Mouse (Mus musculus) kidney, embryonic 16.5 days (tissue): ENCODE measurements around the gene Syne1. TPM values are rescaled to one million over a fixed set of nuclear protein-coding genes. Genes with fewer than 3 reads are reported as not detected.
"Not testable (repeated sequence)": the region's sequence is repeated elsewhere in the genome, so short reads cannot be mapped to it uniquely, and the experiment has no call there.

Experiments
- ATAC-seq: fragments of 200-750 bp; cut with Nextera tagmentation; 2 replicates; pipeline ENCODE4 v1.8.0; 2017; ENCODE audit warnings: moderate TSS enrichment; ENCODE audit not compliant: low FRiP score, low TSS enrichment
- H3K27ac ChIP-seq: fragments of 300-500 bp; sonication (generic); 2 replicates; pipeline ENCODE4 v1.5.1; 2014; ENCODE audit warnings: low read length
- H3K27me3 ChIP-seq: fragments of 300-500 bp; sonication (generic); 2 replicates; pipeline ENCODE4 v1.6.1; 2014; ENCODE audit warnings: low read length, control low read depth, mixed read lengths; ENCODE audit not compliant: insufficient read depth
- H3K36me3 ChIP-seq: fragments of 300-500 bp; sonication (generic); 2 replicates; pipeline ENCODE4 v1.6.1; 2014; ENCODE audit warnings: low read length, control low read depth, mixed read lengths; ENCODE audit not compliant: insufficient read depth
- H3K4me1 ChIP-seq: fragments of 300-500 bp; sonication (generic); 2 replicates; pipeline ENCODE4 v1.6.1; 2014; ENCODE audit warnings: low read length, control low read depth, mixed read lengths; ENCODE audit not compliant: insufficient read depth
- H3K4me2 ChIP-seq: fragments of 300-500 bp; sonication (generic); replicated peaks from 2 replicates; pipeline ENCODE4 v1.6.1; 2014; ENCODE audit warnings: low read depth, low read length
- H3K4me3 ChIP-seq: fragments of 300-500 bp; sonication (generic); 2 replicates; pipeline ENCODE4 v1.5.1; 2014; ENCODE audit warnings: mild to moderate bottlenecking, low read length
- H3K9ac ChIP-seq: fragments of 300-500 bp; sonication (generic); replicated peaks from 2 replicates; pipeline ENCODE4 v1.6.1; 2014; ENCODE audit warnings: low read length
- H3K9me3 ChIP-seq: fragments of 300-500 bp; sonication (generic); 2 replicates; pipeline ENCODE4 v1.6.1; 2016; ENCODE audit warnings: low read length, control low read depth
- WGBS: fragments of 180-500 bp; shearing (Covaris S2); extraction: QIAGEN DNeasy Blood & Tissue Kit; methylation state at CpG from one replicate; pipeline ENCODE4 v1.1.7; 2014; 5-methylcytosine and 5-hydroxymethylcytosine counted together
- polyA plus RNA-seq: library from polyadenylated mRNA; unstranded; fragments of >200 nt; fragmentation: Nextera tagmentation; extraction: Ambion mirVana; gene quantifications from 2 replicates; pipeline ENCODE4 v1.2.1, GENCODE M21; 2015

The Syne1 gene
- polyA plus RNA-seq, 1 experiment from 2014 or later = 5.2 TPM

GRCm38 (mm10) chr10:5503909-5504308, 47.4 kb downstream of the Syne1 start:
- H3K4me2 ChIP-seq = no peak overlapping the region
- no peak overlapping the region for H3K9ac ChIP-seq
- no peaks in the 10 kb centered on the region for H3K27me3 ChIP-seq
- 70% methylated on average over 3 of the region's 3 CpGs for whole genome bisulfite sequencing
- no peak overlapping the region for H3K27ac ChIP-seq
- H3K4me3 ChIP-seq = no peak overlapping the region
- no peaks in the 10 kb centered on the region for H3K4me1 ChIP-seq
- no peaks in the 10 kb centered on the region for H3K36me3 ChIP-seq
- ATAC-seq = no peak
- no peaks in the 10 kb centered on the region for H3K9me3 ChIP-seq

- H3K27ac ChIP-seq, H3K4me3 ChIP-seq, H3K4me2 ChIP-seq, H3K4me1 ChIP-seq, H3K27me3 ChIP-seq, H3K9ac ChIP-seq, H3K9me3 ChIP-seq, ATAC-seq, H3K36me3 ChIP-seq: not testable (repeated sequence)
- 80% methylated on average over 6 of the region's 6 CpGs for WGBS
Observed at GRCm38 (mm10) chr10:5499684-5500369, 51.5 kb downstream of the Syne1 start.

- Histone ChIP-seq H3K4me2 (no peak overlapping the region), H3K9me3 (no peaks in the 10 kb centered on the region), H3K27ac (no peak overlapping the region), H3K36me3 (no peaks in the 10 kb centered on the region), H3K4me3 (no peak overlapping the region), H3K9ac (no peak overlapping the region), H3K27me3 (no peaks in the 10 kb centered on the region), H3K4me1 (no peaks in the 10 kb centered on the region)
- WGBS = 82% methylated on average over 2 of the region's 2 CpGs
- no peak for ATAC-seq
Observed at GRCm38 (mm10) chr10:5497859-5498258, 53.4 kb downstream of the Syne1 start.

- H3K9me3 ChIP-seq = no peaks in the 10 kb centered on the region
- no peak overlapping the region for H3K4me2 ChIP-seq
- ATAC-seq = no peak
- 86% methylated on average over 9 of the region's 9 CpGs for WGBS
- H3K27ac ChIP-seq = no peak overlapping the region
- H3K4me1 ChIP-seq = no peaks in the 10 kb centered on the region
- H3K4me3 ChIP-seq = no peak overlapping the region
- no peaks in the 10 kb centered on the region for H3K27me3 ChIP-seq
- H3K9ac ChIP-seq = no peak overlapping the region
- H3K36me3 ChIP-seq = no peaks in the 10 kb centered on the region
Observed at GRCm38 (mm10) chr10:5491050-5491449, 60.2 kb downstream of the Syne1 start.

GRCm38 (mm10) chr10:5490029-5490428, 61.3 kb downstream of the Syne1 start:
- ATAC-seq = no peak

GRCm38 (mm10) chr10:5488097-5488496, 63.2 kb downstream of the Syne1 start:
- H3K27ac ChIP-seq = no peak overlapping the region
- H3K36me3 ChIP-seq = no peaks in the 10 kb centered on the region
- no peaks in the 10 kb centered on the region for H3K9me3 ChIP-seq
- no peaks in the 10 kb centered on the region for H3K4me1 ChIP-seq
- H3K4me3 ChIP-seq = no peak overlapping the region
- H3K9ac ChIP-seq = no peak overlapping the region
- no peak overlapping the region for H3K4me2 ChIP-seq
- no peaks in the 10 kb centered on the region for H3K27me3 ChIP-seq
- no peak for ATAC-seq
- 42% methylated on average over 5 of the region's 5 CpGs for WGBS

More at GRCm38 (mm10) chr10:5490029-5490428, 61.3 kb downstream of the Syne1 start:
- WGBS = 60% methylated on average over 6 of the region's 6 CpGs
- no peaks in the 10 kb centered on the region for H3K4me1 ChIP-seq
- no peak overlapping the region for H3K4me2 ChIP-seq
- no peak overlapping the region for H3K27ac ChIP-seq
- H3K36me3 ChIP-seq = no peaks in the 10 kb centered on the region
- H3K27me3 ChIP-seq = no peaks in the 10 kb centered on the region
- H3K4me3 ChIP-seq = no peak overlapping the region
- H3K9ac ChIP-seq = no peak overlapping the region
- H3K9me3 ChIP-seq = no peaks in the 10 kb centered on the region

- ATAC-seq = no peak
Observed at GRCm38 (mm10) chr10:5480552-5481550, 70.4 kb downstream of the Syne1 start.

GRCm38 (mm10) chr10:5480097-5480496, 71.2 kb downstream of the Syne1 start:
- Histone ChIP-seq H3K9me3 (no peaks in the 10 kb centered on the region), H3K4me3 (no peak overlapping the region), H3K4me2 (no peak overlapping the region), H3K36me3 (no peaks in the 10 kb centered on the region), H3K9ac (no peak overlapping the region), H3K27ac (no peak overlapping the region), H3K4me1 (no peaks in the 10 kb centered on the region), H3K27me3 (no peaks in the 10 kb centered on the region)
- WGBS = 64% methylated on average over 5 of the region's 6 CpGs
- no peak for ATAC-seq

More at GRCm38 (mm10) chr10:5480552-5481550, 70.4 kb downstream of the Syne1 start:
- H3K36me3 ChIP-seq = no peaks in the 10 kb centered on the region
- no peak overlapping the region for H3K4me3 ChIP-seq
- no peaks in the 10 kb centered on the region for H3K9me3 ChIP-seq
- no peak overlapping the region for H3K27ac ChIP-seq
- no peaks in the 10 kb centered on the region for H3K4me1 ChIP-seq
- 72% methylated on average over 9 of the region's 9 CpGs for WGBS
- H3K27me3 ChIP-seq = no peaks in the 10 kb centered on the region
- no peak overlapping the region for H3K9ac ChIP-seq
- no peak overlapping the region for H3K4me2 ChIP-seq

GRCm38 (mm10) chr10:5468638-5469037, 82.6 kb downstream of the Syne1 start:
- no peak for ATAC-seq
- H3K27ac ChIP-seq = no peak overlapping the region
- H3K36me3 ChIP-seq = no peaks in the 10 kb centered on the region
- H3K27me3 ChIP-seq = no peaks in the 10 kb centered on the region
- H3K4me1 ChIP-seq = no peaks in the 10 kb centered on the region
- H3K4me2 ChIP-seq = no peak overlapping the region
- WGBS = 85% methylated on average over 2 of the region's 2 CpGs
- no peak overlapping the region for H3K4me3 ChIP-seq
- H3K9me3 ChIP-seq = no peaks in the 10 kb centered on the region
- H3K9ac ChIP-seq = no peak overlapping the region

- no peak overlapping the region for H3K4me2 ChIP-seq
- no peaks in the 10 kb centered on the region for H3K27me3 ChIP-seq
- no peak overlapping the region for H3K27ac ChIP-seq
- ATAC-seq = no peak
- H3K4me1 ChIP-seq = no peaks in the 10 kb centered on the region
- H3K9ac ChIP-seq = no peak overlapping the region
- no peaks in the 10 kb centered on the region for H3K9me3 ChIP-seq
- no peak overlapping the region for H3K4me3 ChIP-seq
- no peaks in the 10 kb centered on the region for H3K36me3 ChIP-seq
Observed at GRCm38 (mm10) chr10:5453830-5454229, 97.5 kb downstream of the Syne1 start.
